Mouse (Mus musculus) cerebellum, adult (tissue): Measurements from ENCODE around the gene Pram1.
"Not testable (repeated sequence)": the region's sequence is repeated elsewhere in the genome, so short reads cannot be mapped to it uniquely, and the experiment has no call there.

Source experiments
- ATAC-seq: cut with Nextera tagmentation; 2 replicates; pipeline ENCODE4 v1.9.2; 2017; ENCODE audit warnings: mild to moderate bottlenecking, moderate library complexity, mixed read lengths; ENCODE audit not compliant: insufficient number of reproducible peaks, low FRiP score, low TSS enrichment

Pram1 gene

DNA sequence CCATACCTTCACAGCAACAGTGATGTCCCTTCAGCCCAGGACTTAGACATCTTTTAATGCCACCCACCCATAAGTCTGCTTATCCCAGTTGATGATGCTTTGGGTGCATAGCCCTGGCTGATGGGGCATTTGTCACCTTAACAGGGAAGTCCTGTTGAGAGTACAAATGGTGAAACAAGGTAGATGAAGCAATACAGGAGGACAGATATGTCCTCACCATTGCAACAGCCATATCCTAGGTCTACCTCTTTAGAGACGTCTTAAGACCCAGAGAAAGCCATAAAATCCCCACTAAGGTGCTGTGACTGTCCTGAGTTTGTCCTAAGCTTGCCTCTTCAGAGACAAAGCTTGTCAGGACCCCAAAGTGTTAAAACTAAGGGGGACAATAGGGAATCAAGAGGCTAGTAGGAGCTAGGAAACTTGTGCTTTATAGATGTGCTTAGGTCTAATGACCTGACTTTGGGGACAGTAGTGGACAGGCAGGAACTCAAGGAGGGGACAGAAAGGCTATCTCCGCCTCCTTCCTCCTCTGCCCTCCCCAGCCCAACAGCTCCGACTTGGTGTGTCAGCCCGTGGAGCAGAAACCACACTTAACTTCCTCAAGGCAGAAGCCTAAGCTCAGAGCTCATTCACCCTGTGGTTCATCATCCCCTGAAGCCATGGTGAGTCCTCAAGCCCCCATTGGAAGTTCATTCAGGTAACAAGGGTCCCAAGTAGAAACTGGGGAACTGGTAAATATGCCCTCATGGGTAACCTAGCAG is at the start of gene Pram1:
Gene Pram1 (plus strand): TSS at position 541 of the 761 bp plus-strand sequence.
- ATAC-seq = no peak

DNA sequence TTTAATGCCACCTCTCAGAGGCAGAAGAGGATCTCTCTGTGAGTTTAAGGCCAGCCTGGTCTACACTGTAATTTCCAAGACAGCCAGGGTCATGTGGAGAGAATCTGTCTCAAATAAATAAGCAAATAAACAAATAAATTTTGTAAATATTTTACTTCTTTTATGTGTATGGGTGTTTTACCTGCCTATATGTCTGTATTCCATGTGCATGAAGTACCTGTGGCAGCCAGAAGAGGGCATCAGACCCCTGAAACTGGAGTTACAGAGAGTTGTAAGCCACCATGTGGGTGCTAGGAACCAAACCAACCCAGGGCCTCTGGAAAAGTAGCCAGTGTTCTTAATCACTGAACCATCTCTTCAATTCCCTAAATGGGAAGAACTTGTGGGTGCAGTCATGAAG is 40.6 kb upstream of the Pram1 start:
- no peak for ATAC-seq

DNA sequence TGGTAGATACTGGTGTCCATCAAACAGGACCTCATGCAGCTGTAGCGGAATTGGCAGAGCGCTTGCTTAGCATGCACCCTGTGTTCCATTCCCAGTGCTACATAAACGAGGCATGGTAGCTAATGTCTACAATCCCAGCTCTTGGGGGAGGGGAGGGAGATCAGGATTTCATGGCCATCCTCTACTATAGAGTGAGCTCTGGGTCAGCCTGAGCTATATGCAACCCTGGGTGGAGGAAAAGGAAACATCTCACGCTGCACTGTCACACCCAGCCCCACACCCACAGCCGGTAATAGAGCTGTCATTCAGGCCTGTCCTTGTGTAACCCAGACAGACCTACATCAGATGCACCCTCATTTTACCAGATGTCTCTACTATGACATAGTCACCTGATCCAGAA is 39.4 kb upstream of the Pram1 start:
- ATAC-seq = no peak

DNA sequence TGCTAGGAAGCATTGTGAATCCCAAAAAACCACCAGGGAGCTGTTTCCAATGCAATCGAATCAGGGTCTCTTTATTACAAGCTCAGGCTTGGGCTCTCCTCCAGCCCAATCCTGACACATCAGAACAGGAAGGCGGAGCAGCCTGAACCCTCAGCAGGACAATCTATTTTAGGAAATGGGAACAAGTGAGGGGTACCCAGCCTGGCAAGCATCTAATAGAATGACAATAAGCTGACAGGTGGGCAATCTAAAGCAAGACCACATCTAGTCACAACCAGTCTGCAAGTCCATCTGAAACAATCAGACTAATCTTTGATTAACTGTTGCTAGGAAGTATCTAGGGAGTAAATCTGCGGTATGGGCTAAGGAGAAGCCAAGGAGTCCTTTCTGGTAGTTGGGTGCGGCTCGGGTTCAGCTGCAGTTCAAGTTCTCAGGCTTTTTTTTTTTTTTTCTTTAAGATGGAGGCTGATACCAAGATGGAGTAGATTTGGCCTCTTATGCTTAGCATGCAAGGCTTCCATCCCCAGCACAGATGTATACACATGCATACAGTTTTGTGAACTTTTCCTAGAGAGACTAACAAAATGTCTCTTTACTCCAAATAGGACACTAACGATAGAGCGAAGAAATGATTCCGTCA is 37.9 kb upstream of the Pram1 start:
- no peak for ATAC-seq

DNA sequence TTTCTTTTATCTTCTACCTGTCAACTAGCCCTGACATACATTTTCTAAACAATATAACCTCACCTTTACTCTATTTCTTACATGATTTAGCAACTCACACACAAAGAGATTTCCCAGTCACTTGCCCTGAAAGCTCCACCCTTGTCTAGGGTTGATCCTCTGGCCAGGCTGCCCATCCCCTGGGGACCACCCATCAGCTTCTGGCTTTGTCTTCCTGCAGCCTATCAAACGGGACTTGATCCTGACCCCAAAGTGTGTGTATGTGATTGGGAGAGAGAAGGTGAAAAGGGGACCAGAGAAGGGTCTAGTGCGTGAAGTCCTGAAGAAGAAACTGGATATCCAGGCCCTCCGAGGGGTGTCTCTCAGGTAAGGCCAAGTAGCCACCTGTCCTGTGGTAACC is 37.0 kb upstream of the Pram1 start:
- ATAC-seq = no peak

DNA sequence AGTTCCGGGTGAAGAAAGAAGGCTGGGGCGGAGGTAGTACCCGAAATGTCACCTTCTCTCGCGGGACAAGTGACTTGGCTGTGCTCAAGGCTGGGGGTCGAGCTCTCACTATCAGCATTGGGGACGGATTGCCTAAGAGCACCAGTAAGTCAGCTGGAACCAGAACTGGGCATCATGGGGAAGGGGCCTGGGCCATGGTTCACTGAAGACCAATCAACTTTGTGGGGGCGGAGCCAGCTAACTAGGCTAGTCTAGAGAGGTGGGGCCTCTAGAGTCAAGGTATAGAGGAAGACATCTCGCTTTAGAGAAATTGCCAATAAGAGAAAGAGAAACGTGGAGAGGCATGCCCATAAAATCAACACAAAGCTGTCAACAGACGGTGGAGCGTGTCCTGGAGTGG is 35.9 kb upstream of the Pram1 start:
- ATAC-seq = no peak

DNA sequence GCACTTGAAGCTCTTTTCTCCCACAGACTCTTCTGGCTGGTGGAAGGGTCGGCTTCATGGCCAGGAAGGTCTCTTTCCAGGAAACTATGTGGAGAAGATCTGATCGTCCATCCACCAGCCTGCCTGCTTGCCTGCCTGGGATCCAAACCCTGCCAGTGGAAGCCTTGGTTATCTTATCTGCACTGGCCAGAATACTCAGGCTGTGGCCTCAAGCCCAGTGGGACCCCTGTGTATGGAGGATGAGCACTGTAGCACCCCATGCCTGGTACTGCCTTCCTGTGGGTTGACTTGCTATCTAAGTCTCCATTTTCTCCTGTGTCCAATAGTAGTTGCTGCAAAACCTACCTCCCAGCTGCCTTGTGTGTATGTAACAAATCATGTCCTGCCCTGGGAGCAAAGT is 30.6 kb upstream of the Pram1 start:
- no peak for ATAC-seq

DNA sequence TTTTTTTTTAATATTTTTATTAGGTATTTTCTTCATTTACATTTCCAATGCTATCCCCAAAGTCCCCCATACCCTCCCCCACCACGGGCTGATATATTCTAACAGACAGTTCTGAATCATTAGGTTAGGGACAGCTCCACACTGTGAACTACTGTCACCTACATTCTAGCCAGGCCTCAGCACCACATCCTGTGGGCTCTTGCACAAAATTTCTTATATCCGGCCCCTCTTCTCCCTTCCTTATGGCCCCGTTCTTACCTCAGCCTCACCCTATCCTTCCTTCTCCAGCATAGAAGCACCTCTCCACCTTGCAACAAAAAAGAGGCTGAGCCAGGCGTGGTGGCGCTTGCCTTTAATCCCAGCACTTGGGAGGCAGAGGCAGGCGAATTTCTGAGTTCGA is 27.3 kb upstream of the Pram1 start:
- no peak for ATAC-seq

DNA sequence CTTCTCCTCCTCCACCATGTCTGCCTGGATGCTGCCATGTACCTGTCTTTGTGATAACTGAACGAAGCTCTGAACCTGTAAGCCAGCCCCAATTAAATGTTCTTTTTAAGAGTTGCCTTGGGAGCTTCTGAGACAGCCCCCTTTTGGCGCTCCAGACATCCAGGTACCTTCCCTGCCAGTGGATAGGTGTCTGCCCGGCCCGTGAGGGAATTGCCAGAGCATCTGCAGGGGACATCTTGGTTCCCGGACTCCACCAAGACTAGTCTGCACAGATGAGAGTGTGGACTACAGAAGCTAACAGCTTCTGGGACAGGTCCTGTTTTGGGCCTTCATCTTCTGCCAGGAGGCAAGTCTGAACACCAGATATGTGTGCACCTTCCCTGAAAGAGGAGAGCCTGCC is 24.1 kb upstream of the Pram1 start:
- not testable (repeated sequence) for ATAC-seq

DNA sequence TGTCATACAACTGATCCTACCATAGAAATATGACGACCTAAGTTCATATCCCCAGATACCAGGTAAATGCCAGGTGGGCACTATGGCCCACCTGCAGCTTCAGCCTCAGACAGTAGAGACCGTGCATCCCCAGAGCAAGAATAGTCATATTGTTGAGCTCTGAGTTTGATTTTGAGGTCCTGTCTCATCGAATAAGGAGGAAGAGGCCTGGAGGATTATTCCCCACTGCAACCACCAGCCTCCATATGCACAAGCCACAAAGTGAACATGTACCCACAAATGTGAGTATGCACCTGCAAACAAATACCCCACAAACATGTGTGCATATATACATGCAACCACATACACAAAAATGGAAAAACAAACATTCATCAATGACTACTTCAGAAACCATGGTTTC is 10.6 kb upstream of the Pram1 start:
- ATAC-seq = no peak

DNA sequence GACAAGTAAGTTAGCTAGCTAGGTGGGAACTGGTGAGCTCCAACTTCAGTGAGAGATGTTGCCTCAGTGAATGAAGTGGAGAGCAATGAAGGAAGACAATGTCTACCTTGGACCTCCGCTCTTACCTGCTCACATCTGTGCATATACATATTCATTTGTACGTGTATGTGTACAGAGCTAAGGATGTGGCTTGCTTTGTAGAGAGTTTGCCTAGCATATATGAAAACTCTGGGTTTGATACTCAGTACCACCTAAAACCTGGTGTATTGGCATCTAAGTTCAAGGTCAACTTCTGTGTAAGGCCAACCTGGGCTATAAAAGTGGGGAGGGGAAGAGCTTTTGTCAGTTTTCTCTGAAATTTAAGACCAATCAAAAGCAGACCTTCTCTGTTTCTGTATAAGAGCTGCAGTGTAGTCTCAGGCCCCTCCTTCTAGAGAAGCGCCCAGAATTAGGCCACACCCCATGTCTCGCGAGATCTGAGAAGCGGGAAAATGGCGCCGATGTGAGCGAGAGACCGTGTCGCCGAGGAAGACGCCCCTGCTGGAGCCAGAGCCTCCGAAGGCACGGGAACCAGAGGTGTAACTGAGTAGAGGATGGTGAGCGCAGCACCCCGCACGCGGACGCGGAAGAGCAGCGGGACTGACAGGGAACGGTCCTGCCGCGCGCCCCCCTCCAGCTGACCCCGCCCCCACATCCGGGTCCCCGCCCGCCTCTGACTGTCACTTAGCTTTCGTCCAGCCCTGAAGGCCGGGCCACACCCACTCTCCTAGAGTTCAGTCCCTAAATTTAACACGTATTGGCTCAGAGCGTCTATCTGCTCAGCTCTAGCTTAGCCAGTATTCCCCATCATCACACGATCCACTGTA is 9.0 kb upstream of the Pram1 start, which contains the start of gene Zfp414:
Gene Zfp414 (plus strand): TSS at position 470 of the 866 bp plus-strand sequence.
- ATAC-seq = peak; percentile 80

DNA sequence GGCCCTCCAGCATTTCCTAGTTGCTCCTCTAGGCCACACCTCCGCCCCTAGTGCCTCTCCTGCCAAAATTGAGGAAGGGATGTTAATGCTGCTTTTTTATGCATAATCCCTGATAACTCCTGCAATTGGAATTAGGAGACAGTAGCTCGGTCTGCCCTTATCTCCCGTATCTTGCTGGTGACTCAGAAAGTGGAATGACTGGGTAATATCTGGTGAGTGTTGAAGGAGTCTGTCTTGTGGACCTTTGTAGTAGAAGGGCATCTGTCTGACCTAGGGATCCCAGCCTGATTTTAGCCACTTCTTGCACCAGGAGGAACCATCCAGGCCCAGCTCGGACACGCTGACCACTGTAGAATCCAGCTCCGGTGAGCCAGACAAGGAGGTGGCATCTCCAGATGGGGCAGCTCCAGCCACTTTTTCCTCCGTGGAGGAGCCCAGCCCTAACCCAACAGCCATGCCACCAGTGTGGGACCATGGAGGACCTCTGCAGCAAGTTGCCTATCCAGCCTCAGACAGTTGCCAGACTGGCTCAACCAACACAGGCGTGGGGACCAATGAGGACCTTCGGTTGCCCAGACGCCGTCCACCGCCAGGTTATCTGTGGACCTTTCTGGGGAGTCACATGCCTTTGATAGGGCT is 8.2 kb upstream of the Pram1 start:
- no peak for ATAC-seq

DNA sequence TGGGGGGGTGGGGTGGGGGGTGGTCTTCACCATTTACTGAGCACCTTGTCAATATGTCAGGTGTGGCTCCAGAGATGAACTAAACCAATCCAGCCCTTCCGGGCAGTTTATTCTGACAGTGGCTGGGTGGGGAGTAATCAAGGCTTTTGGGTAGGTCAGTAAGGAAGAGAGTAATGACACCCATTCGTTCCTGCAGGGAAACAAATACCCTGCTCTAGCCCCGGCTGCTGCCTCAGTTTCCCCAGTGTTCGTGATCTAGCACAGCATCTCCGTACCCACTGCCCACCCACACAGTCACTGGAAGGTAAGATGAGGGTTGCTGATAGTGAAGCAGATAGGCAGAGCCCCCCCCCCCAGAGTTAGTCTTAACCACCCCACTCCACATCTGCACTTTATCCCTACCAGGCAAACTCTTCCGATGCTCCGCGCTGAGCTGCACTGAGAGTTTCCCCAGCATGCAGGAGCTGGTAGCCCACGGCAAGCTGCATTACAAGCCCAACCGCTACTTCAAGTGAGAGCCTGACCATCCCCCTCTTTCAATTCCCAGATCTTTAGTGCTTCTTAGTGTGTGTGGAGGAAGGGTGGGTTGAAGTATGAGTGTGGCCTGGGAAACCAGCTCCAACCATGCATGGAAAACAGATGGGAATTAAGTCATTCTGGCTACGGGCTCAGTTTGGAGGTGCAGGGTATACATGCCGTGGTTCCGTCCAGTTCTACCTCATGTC is 7.5 kb upstream of the Pram1 start:
- ATAC-seq = no peak

DNA sequence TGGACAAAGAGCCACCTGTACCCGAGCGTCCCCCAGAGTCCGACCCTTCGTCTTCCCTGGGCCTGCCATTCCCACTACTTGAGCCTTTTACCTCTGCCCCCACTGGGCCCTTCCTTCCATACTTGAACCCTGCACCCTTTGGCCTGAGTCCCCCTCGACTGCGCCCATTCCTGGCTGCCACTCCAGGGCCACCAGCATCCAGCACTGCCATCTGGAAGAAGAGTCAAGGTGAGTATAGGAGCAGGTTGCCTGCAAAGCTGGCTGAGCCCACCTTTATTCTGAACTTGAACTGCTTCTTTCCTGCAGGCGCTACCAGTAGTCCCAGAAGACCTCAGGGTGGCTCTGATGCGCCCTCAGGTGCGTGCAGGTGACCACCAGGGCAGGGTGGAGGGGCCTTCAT is 6.6 kb upstream of the Pram1 start:
- ATAC-seq = no peak

DNA sequence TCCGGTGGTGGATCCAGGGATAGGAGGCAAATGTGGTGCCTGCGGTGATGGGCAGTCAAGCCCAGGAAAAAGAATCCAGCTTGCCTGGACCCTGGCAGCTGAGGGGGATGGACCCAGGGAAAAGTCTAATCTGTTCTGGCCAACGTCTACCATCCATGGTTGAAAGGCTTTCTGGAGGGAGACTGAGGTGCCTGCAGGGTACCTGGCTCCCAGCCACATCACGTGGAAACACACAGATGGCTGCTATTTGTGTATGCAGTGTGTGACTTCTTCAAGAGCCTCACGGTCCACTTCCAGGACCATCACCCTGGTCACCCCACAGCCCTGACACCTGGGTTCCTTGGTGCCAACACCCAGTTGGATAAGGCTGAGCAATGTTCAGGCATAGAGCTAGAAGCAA is 6.1 kb upstream of the Pram1 start:
- ATAC-seq = peak; percentile 38; the same call in 1 of the 2 replicates

DNA sequence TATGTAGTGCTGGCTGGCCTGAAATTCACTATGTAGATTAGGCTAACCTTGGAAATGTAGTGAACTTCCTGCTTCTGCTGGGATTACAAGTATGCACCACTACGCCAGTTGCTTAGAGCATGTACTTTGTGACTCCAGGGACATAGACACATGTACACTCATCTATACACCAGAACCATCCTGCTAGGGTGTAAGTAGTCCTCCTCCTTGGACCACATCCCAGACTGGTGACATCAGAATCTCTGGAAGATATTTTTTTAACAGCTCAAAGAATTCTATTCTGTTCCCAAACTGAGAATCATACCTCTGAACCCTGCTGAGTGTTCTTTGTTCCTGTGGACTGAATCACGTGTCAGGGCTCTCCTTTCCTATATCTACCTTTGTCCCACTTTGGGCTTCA is 818 bp upstream of the Pram1 start:
- no peak for ATAC-seq

DNA sequence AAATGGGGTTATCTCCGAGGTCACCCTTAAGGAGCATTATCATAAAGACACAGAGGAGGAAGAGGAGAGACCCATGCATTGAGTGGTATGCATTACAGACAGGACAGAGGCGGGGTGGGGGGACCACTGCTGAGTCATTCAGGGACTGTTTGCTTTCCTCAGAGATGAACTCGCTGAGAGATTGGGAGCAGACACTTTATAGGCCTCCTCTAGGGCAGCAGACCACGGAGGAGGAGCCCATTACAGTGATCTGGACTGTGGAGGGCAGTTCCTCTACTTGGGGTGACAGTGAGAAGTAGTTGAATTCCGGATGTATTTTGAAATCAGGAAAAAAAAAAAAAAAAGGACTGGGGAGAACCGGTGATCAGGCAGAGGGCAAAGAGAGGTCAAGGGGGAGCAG is 1.9 kb downstream of the Pram1 start:
- no peak for ATAC-seq

DNA sequence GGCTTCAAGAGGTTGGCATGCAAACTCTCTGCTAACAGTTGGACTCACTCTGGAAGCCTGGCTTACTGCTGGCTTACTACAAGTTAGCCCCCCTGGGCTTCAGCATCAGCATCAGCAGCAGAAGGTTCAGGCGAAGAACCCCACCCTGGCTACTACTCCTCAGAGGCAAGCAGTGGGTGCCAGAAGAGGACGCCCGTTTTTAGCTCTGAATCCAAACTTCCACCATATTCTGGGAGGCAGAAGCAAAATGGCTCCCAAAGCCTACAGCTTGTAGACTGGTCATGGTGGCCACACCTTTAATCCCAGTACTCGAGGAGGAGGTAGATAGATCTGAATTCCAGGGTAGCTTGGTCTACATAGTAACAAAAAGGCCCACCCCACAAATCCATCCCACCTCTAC is 6.2 kb downstream of the Pram1 start:
- ATAC-seq = no peak

DNA sequence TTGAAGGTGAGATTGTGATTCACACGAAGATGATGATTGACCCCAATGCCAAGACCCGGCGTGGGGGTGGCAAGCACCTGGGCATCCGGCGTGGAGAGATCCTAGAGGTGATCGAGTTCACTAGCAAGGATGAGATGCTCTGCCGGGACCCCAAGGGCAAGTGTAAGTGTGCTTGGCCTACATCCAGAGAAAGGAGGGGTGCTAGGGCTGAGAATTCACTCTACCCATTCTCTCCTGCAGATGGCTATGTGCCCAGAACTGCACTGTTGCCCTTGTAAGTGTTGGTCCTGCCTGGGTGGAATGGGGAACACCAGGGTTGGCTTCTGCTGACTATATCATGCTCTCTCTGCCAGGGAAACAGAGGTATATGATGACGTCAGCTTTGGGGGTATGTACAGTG is 7.2 kb downstream of the Pram1 start:
- no peak for ATAC-seq
